Mouse (Mus musculus): ENCODE data around the gene Bcl10.
"Not testable (repeated sequence)": the region's sequence is repeated elsewhere in the genome, so short reads cannot be mapped to it uniquely, and the experiment has no call there.

Gene Bcl10

DNA sequence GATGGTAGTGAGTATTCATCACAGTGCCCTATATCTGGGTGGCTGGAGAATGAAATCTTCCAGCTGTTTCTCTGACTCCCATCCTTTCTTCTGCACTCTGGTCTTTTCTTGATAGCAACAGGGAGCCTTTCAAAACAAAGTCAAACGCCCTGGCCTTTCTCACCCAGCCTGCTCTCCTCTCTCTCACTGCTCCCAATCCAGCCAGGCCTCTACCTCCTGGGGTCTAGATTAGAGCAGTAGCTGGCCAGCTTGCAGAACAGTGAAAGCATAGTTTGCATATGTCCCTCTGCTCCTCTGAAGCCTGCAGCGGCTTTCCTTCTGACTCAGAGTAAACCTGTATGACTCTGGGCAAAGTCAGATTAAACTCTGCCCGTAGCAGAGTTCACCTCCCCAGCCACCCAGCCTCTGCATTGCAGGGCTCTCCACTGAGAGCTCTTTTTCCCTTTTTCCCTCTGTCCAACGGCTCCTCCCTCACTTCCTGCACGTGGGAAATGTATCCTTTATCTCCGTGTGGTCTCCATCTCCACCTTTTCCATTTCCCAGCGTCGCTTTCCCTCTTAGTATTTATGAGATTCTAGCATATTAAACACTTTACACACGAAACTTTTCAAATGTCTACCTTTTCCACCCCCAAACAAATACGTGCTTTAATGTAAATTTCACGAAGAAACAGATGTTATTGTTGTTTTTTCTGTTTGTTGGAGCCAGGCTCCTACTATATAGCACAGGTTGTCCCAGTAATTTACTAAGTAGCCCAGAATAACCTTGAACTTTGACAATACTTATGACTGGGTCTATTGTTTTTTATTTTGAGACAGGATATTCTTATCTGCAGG, at the start of gene Bcl10:
Gene Bcl10, plus strand, starts transcription at position 786 of the 836 bp plus-strand sequence.
- ATAC-seq (ENCODE audit: low TSS enrichment), result no peak

DNA sequence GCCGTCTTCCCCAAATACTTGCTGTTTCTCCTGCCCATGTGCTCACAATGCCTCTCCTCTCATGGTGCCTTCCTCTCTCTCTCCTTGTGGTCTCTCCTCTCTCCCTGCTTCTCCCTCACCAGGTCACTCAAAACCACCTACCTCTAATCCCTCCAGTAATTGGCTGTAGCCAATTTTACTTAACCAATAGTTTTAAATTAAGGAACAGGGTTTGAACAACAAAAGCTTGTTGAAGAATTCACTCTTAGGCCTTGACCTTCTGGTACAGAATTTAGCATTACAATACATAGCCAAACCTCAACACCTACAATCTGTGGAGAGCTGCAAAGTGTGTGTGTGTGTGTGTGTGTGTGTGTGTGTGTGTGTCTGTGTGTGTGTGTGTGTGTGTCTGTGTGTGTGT, 49.3 kb upstream of the Bcl10 start:
- no peak for ATAC-seq (ENCODE audit: low TSS enrichment)

DNA sequence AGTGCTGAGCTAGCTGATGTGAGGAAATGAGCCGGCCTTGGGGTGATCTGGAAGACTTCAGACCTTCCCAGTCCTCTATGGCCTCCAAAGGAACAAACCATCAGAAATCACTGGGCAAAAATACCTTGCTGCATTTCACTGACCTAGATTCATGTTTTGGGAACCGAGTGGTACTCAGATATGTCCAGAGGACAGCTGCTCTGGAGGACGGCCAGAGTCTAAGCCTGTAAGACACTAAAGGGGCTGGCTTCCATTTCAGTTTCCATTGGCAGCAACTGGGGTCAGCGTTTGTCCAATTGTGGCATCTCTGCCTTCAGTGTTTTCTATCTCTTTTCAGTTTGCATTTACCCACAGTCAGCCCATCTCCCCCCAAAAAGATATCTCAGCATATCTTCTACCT, 48.5 kb upstream of the Bcl10 start:
- peak; percentile 50; the same call in 1 of the 2 replicates for ATAC-seq (ENCODE audit: low TSS enrichment)

DNA sequence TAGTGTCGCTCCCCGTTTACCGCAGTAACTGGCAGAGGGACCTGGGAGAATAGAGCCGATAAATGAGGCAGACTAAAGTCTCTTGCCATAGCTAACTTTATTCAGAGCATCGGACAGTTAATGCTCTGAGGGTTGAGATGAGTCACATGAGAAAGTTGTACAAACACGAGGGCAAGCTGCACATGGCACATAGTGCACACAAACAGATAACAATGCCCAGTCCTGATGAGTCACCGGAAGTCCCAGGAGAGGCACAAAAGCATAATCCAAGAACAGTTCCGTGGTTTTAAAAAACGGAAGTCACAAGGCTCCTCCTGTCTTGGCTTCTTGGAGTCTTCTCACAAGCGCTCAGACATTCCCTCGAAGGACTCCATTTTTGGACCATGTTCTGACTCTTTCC, 46.5 kb upstream of the Bcl10 start:
- ATAC-seq (ENCODE audit: low TSS enrichment), result no peak

- not testable (repeated sequence) for ATAC-seq (ENCODE audit: low TSS enrichment)
Observed at GRCm38 (mm10) chr3:145878867-145879266, 43.7 kb upstream of the Bcl10 start.

DNA sequence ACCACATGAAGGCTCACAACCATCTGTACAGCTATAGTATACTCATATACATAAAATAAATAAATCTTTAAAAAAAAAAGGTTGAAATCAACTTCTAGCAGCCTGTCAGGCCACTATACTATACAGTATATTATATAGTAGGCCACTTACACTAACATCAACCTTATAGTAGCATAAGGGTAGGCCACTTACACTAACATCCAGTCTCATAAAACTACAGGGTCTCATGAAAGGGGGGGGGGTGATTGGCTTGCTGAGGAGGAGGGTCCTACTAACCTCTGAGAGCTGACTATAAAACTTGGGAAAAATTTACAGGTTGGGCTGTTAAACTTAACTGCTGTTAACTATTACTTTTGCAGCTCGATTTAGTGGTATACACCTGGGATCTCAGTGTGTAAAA, 42.3 kb upstream of the Bcl10 start:
- no peak for ATAC-seq (ENCODE audit: low TSS enrichment)

GRCm38 (mm10) chr3:145882076-145882874, 40.3 kb upstream of the Bcl10 start:
- no peak for ATAC-seq (ENCODE audit: low TSS enrichment)

DNA sequence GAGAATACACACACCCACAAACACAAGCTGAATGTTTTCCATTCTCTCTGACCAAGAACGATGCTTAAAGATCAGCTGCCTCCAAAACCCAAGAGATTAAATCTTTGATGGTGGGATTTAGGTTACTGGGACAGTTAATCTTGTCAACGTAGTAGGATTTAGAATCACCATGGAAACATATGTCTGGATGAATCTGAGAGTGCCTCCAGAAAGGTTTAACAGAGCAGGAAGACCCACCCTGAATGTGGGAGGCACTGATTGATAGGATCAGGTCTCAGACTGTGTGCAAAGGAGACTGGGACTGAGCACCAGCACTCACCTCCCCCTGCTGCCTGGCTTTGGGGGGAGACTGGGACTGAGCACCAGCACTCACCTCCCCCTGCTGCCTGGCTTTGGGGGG, 39.4 kb upstream of the Bcl10 start:
- ATAC-seq (ENCODE audit: low TSS enrichment), result no peak

DNA sequence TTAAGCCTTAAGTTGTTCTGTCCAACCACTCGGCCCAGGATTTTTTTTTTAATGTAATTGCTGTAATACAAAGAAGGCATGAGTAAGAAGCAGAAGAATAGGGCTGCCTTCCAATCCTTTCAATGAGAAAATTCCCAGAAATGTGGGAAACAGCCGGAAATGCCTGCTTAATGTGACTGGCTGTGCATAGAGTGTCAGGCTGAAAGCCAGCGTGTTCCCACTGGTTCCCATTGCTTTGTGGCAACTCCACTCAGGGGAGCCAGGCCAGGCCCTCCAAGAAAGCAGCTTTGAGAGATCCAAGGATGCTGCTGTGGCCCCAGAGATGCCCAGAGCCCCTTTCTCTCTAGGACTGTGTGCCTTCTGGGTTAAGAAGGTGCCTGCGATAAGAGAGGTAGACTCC, 37.2 kb upstream of the Bcl10 start:
- peak; percentile 50; the same call in 1 of the 2 replicates for ATAC-seq (ENCODE audit: low TSS enrichment)

DNA sequence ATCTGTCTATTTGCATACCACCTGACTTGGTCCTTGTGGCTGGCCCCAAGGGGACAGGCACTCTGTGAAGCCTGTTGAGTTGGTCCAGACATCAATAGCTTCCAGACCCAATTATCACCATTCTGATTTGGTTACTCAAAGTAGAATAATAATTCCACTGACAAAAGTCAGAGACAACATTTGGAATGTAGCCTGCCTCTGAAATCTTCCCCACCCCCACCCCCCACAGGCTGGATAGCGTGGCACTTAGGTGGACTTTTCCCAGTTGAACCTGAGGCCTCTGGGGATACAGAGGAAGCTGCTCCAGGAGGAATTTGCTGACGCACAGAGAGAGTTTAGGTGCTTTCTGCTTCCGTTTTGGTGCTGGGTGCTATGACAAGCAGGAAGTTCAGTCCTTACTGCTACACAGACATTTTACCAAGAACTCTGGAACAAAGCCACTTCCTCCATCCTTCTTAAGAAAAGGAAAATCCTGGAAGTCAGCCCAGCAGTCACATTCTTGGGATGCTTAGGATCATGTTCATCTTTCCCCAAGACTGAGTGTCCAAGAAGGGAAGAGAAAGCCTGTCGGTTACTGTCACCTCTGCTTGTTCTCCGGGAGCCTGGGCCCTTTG, 36.6 kb upstream of the Bcl10 start:
- ATAC-seq (ENCODE audit: low TSS enrichment), result no peak

GRCm38 (mm10) chr3:145887430-145887971, 35.1 kb upstream of the Bcl10 start:
- ATAC-seq (ENCODE audit: low TSS enrichment), result no peak

DNA sequence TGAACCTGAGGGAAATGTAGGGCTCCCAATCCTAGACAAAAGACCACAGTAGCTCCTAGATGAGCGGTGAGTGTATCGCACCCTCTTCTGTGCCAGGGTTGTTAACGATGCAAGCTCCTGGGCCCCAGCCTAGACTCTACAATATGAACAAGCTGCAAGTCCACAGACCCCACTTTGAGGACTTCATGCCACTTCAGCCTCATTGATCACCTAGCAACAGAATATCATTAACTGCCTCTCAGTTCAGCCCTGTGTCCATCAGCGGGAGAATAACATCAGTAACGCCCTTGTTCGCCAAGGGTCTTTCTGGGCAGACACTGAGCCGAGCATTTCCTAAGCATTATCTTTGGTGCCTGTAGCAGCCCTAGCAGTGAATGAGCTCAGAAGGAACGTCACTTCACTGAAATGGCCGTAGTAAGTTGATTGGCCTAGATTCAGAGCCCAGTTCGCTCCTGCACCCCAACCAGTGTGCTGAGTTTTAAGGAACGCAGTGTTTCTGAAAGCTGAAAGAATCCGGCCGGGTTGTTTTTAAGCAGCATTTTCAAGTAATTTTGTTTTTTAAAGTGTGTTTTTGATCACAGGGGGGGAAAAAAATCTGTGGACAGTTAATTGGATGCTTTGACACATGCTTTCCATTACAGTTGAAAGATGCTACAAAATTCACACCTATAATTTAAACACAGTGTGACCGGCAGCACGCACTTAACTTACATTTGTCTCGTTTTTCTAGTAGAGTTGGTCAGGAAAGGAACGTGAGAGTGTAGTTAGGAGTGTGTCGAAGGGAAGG, 32.1 kb upstream of the Bcl10 start:
- ATAC-seq (ENCODE audit: low TSS enrichment), result peak; percentile 80

DNA sequence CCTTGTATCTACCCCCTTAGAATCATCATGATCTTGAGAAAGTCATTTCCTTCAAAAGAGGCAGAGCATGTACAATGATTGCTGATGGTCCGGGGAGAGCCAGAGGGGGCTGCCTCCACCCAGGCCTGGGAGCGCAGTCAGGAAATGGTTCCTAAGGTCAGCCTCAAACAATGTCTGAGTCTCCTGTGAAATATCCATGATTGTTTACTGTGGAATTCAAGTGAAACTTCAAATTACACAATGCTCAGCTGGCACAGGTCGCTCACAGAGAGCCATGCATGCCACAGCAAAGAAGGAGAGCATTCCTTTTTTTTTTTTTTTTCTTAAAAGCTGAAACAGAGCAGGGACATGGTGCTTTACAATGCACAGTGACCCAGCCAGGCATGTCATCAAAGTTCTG, 30.2 kb upstream of the Bcl10 start:
- ATAC-seq (ENCODE audit: low TSS enrichment), result no peak

- ATAC-seq (ENCODE audit: low TSS enrichment), result no peak
Observed at GRCm38 (mm10) chr3:145894131-145894530, 28.5 kb upstream of the Bcl10 start.

DNA sequence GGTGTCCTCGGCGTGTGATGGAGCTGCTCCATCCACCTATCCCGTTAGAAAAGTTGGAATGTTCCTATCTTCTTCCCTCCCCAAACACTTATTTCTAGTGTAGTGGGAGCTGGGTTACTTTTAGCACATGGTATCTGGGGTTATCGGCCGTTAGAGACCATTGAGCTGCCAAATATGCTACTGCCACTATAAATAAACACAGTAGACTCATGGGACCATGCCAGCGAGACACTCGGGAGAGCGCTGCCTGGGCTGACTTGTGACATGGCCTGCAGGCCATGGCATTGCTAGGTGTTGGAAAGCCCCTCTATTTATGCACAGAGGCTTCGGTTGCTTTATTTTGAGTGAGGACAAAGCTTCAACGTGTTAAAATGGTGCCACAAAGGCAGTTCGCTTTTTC, 24.9 kb upstream of the Bcl10 start:
- ATAC-seq (ENCODE audit: low TSS enrichment), result no peak

GRCm38 (mm10) chr3:145899832-145900231, 22.8 kb upstream of the Bcl10 start:
- no peak for ATAC-seq (ENCODE audit: low TSS enrichment)

- ATAC-seq (ENCODE audit: low TSS enrichment), result no peak
Observed at GRCm38 (mm10) chr3:145903530-145903929, 19.1 kb upstream of the Bcl10 start.

GRCm38 (mm10) chr3:145904850-145905776, 17.5 kb upstream of the Bcl10 start:
- peak; percentile 77 for ATAC-seq (ENCODE audit: low TSS enrichment)

DNA sequence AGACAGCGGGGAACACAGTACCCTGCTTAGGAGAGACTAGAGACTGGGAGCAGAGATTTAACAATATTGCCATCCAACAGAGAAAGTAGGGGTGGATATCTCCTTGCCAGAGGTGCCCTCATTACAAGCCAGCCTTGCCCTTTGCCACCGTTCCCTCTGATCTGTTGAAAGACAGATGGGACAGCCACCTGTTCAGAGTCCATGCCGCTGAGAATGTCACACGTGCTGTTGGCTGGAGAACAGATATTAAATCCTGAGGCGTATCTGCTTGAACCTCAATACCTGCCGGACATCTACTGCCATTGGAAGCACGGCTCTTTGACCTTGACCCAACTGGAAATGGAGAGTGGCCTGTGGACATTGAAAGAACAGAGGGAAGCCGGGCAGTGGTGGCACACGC, 16.0 kb upstream of the Bcl10 start:
- ATAC-seq (ENCODE audit: low TSS enrichment), result no peak

- ATAC-seq (ENCODE audit: low TSS enrichment), result no peak
Observed at GRCm38 (mm10) chr3:145912512-145912911, 10.1 kb upstream of the Bcl10 start.

Data from frontal cortex, adult (tissue).